Mouse (Mus musculus) cerebellum, postnatal 25 days (tissue): ENCODE measurements around the gene Cap2.

Source experiments
- DNase-seq, 2 experiments: peaks; one replicate each; pipeline ENCODE4 v3.0.0; 2021; ENCODE audit warnings: mixed read lengths in 2 of 2

Cap2 gene

GRCm38 (mm10) chr13:46640608-46641468 is 139.2 kb downstream of the Cap2 start:
- DNase-seq: no peak

- DNase-seq: peak in 1 of 2 experiments; percentile 36
Measured at GRCm38 (mm10) chr13:46642318-46642717, 140.7 kb downstream of the Cap2 start.

DNA sequence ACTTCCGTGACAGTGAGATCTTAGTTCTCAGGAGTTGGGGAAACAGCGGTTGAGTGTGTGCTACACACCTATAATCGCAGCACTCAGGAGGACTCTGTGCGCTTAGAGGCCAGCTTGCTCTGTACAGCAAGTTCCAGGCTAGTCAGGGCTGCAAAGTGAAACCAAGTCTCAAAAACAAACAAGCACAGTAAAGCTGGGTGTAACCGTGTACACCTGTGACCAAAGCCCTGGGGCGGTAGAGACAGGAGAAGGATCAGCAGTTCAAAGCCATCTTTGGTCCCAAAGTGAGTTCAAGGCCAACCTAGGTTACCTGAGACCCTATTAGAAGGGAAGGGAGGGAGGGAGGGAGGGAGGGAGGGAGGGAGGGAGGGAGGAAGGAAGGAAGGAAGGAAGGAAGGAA is 142.5 kb downstream of the Cap2 start:
- DNase-seq: no peak

DNA sequence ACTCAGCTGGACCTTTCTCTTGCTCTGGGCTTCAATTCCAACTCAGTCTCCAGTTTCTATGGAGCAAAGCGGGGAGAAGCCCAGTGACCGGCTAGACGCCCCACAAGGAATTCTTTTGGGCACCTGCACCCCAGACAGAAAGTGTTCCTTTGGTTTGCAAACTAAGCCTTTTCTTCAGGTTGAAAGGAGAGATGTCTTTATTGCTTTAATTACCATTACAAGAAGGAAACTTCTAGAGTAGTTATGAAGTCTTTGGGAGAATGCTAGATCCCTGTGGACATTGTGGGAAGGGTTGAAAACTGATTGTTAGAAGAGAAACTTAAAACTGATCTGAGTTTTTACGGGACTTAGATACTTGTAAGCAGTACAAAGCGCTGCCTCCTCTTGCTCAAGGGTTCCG is 143.8 kb downstream of the Cap2 start:
- DNase-seq: no peak

DNA sequence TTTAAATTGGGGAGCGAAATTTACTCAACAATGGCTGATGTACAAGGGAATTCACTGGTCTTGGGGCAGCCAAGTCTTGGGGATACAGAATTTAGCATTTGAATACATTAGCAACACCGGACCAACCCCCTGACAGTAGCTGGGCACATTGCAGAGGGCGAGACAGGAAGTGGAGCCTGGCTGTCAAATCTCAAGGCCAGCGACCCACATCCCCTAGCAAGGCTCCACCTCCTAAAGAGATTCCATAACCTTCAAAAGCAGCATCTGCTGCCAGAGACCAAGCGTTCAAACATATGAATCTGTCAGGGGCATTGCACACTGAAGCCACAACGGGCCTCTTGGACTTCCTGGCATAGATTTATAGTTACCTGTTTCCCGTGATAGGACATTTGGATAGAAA is 150.2 kb downstream of the Cap2 start:
- no peak for DNase-seq

GRCm38 (mm10) chr13:46652671-46653070 is 151.0 kb downstream of the Cap2 start:
- DNase-seq: no peak

DNA sequence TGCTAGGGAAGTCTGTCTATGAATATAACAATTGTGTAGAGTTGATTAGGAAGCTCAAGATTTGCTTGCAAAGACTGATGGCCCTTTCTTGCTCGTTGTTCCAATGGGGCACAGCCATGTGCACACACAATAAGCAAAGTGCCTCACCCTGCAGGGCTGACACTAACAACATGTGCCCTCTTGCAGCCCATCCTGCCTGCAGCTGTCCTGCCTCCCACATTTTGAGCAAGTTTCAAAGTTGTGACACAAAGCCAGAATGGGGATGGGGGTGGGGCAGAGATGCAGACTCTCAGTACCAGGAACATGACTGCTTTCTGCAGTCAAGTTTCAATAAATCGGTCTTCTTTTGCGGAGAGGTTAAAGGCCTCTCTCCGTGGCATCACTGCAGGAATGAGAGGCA is 152.0 kb downstream of the Cap2 start:
- no peak for DNase-seq

DNA sequence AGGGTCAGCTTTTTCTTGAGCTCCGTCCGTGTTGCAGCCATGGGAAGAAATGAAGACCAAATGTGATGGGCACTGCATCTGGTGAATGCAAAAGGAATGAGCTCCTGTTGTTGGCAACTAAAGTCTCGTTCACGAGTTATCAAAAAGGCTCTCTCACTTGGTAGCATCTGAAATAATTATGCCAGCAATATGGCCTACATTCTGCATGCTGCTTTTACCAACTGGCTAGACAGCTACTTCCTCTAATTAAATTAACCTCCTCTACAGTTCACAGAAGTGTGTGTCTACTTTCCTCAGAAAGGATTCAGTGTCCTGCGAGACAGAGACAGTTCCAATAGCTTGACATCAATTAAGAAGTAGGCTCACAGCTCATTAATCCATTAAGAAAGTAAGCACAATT is 152.9 kb downstream of the Cap2 start:
- no peak for DNase-seq

DNA sequence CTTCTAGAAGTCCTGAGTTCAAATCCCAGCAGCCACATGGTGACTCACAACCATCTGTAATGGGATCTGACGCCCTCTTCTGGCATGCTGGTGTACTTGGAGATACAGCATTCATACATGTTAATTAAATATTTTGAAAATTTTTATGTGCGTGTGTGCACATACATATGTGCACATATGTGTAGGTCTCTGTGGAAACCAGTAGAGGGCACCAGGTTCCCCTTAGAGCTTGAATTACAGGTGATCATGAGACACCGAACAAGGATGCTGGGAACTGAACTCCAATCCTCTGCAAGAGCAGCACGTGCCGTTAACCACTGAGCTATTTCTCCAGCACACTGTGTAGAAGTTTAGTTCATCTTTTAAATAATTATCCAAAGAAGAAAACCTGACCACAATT is 157.6 kb downstream of the Cap2 start:
- no peak for DNase-seq

- peak in 1 of 2 experiments; percentile 32 for DNase-seq
Measured at GRCm38 (mm10) chr13:46663461-46663964, 161.9 kb downstream of the Cap2 start.

GRCm38 (mm10) chr13:46669048-46669619 is 167.5 kb downstream of the Cap2 start, which contains the start of gene Fam8a1:
Gene Fam8a1, plus strand, starts transcription at chr13:46669522.
- DNase-seq: peak; percentile 95

- DNase-seq: peak in 1 of 2 experiments; percentile 51
Measured at GRCm38 (mm10) chr13:46669620-46670271, 168.1 kb downstream of the Cap2 start.

DNA sequence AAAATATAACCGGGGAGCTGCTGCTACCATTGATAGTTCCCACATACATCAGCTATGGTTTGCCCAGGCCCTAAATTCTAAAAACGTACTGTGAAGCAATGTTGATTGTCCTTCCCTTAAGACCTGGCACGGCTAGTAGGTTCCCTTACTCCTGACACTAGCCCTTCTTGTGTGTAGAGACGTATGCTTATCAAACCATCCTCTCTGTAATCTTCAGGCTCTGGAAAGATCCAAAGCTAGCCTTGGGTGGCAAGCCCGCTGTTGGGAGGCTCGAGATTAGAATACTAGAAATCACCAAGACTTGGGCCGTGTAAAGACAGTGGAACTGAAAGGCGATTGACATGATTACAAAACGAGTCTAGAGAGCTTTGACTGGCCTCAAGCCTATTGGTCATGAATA is 168.9 kb downstream of the Cap2 start:
- DNase-seq: no peak

GRCm38 (mm10) chr13:46674601-46675000 is 173.0 kb downstream of the Cap2 start:
- DNase-seq: peak; percentile 52 to 75

- DNase-seq: no peak
Measured at GRCm38 (mm10) chr13:46677721-46678120, 176.1 kb downstream of the Cap2 start.

DNA sequence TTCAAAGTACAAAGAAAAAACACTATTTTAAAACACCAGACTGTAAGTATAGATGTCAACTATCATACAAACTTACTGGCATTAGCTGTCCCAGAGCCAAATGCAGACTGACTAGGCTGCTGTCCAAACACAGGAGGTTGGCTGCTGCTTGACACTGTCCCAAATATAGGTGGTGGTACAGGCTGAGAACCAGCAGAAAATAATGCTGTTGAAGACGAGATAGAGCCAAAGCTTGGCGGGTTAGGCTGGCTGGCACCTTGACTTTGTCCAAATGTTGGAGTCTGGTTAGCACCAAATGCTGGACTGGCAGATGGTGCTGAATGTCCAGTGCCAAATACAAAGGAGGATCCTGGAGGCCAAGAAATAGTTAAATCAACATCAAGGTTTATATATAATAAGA is 181.3 kb downstream of the Cap2 start:
- peak; percentile 51 to 60 for DNase-seq

DNA sequence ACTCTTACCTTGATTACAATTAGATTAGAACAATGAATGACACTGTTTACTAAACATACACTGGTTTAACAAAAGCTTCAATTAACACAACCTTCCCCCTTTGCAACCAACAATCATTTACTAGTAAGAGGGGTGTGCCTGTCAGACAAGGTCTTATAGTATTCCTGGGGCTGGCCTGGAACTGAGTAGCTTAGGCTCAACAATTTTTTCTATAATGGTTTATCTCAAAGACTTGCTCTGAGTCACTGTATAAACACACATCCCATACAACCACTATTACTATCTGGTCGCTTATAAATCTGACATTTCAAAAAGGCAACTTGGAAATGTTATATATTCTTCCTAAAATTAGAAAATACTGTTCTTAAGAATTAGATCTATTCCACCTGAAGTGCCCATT is 181.7 kb downstream of the Cap2 start:
- no peak for DNase-seq

DNA sequence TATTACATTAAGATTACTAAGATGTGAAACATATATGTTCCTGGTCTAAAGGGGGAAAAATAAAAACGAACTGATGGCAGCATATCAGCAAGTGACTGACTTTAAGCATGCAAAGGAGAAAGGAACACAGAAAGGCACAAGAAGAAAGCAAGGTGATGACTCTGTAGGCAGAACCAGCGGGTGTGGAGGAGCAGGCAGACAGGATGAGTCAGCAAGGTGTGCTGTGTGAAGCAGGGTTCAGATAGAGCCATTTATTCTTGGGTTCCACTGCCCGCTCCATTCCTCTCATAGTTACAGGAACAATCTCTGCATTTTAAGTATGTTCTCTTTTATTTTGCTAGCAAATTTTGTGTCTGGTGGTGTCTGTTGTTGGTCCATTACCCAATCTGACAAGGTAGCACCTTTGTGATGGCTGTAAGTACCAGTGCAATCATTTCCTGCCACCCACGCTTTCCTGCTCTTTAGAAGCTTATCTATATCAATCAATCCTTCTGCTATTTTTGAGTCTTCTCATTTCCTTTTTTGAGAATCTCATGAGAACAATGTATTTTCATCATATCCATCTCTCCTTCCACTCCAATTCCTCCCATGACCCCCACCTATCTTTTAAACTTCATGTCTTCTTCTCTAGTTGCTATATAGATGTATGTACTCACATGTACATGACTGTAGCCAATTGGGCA is 189.1 kb downstream of the Cap2 start:
- DNase-seq: no peak

DNA sequence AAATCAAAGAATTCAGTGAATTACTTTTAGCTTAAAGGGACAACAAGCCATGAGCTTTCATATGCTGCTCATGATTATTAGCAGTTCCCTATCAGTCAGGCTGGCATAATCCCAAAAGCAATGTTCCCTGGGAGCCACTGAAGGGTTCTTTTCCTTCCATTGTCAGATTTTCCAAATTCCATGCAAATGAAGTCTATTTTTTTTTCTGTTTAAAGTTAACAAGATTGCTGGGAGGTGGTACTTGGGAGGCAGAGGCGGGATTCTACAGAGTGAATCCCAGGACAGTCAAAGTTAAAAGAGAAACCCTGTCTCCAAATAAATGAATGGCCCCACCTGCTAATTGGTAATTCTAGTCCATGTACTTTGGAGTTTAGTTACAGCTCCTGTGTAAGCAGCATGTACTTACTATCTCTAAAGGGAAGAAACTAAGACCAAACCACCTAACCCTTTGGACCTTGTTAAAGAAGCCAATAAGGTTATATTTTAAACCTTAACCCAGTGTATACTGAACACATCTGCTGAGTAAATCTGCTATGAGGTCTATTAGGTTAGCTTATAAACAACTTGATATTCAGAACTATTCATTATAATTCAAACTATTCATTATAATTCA is 193.8 kb downstream of the Cap2 start:
- DNase-seq: no peak

DNA sequence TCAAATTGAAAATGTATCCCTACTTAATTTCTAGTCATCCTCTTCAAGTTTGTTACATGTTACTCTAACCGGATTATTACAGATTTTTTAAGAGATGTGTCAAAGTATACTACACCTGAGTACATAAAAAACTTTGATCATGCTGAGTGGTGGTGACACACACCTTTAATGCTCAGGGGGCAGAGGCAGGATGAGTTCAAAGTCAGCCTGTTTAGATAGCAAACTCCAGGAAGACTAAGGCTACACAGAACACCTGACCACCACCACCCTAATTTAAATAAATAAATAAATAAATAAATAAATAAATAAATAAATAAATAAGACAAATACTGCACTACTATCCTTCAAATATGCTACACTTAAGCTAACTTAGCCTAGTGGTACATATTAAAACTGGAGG is 194.3 kb downstream of the Cap2 start:
- no peak for DNase-seq

GRCm38 (mm10) chr13:46696788-46697187 is 195.1 kb downstream of the Cap2 start:
- DNase-seq: no peak

DNA sequence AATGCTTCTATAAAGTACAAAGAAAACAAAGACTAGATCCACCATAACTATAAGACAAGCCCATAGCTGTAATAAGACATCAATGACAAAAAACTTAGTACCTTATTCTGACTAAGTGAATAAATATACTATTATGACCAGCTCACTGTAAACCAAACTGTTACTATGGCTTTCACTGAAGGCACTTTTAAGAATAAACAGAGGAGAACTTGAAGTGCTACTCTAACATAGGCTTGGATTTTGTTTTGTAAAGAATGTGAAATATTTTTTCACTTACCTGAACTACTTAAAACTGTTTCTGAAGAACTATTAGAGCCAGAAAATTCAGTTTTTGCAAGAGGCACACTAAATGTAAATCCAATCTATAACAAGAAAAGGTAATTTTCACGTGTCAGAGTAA is 197.7 kb downstream of the Cap2 start:
- no peak for DNase-seq
